Comparison of ENCODE assay signal across 29 mouse cellular contexts in genomic region chr13:52262949-52263550, GRCm38 (mm10).
DNase-seq lines count a peak whose midpoint lies in the region; ATAC-seq and TF ChIP-seq lines count a peak whose summit lies in the region.
"Had no signal": no experiment of that assay in that cellular context is flagged by ENCODE, and none has a peak within 500 bp of the region (broad histone marks: within the 10 kb centered on the region; RNA-seq: fewer than 3 reads in every experiment).

No protein-coding gene starts in this region.

- H3K9ac ChIP-seq in midbrain, embryonic 15.5 days = no peak overlapping the region
- H3K9ac ChIP-seq: embryonic facial prominence, embryonic 13.5 days; forebrain, postnatal 0 days; hindbrain, embryonic 12.5 days; intestine, embryonic 15.5 days; limb, embryonic 13.5 days; lung, embryonic 15.5 days; neural tube, embryonic 13.5 days had no signal

- H3K27me3 ChIP-seq in midbrain, embryonic 15.5 days (replicated peaks) = no peaks in the 10 kb centered on the region
- H3K27me3 ChIP-seq in midbrain, embryonic 10.5 days (ENCODE audit: low read depth, poor library complexity, severe bottlenecking) = no peaks in the 10 kb centered on the region
- H3K27me3 ChIP-seq: embryonic facial prominence, embryonic 13.5 days; hindbrain, embryonic 12.5 days; intestine, embryonic 15.5 days; limb, embryonic 13.5 days; lung, embryonic 15.5 days; neural tube, embryonic 13.5 days had no signal

- no peaks in the 10 kb centered on the region for H3K36me3 ChIP-seq in midbrain, embryonic 15.5 days (replicated peaks)
- H3K36me3 ChIP-seq in midbrain, embryonic 10.5 days = no peaks in the 10 kb centered on the region
- H3K36me3 ChIP-seq: embryonic facial prominence, embryonic 13.5 days; forebrain, embryonic 10.5 days; hindbrain, embryonic 12.5 days; intestine, embryonic 15.5 days; limb, embryonic 13.5 days; lung, embryonic 15.5 days; neural tube, embryonic 13.5 days had no signal

- TF ChIP-seq CTCF in layer of hippocampus, adult 2 months (conservative IDR thresholded peaks at IDR 0.05) = no peak

- no peaks in the 10 kb centered on the region for H3K4me1 ChIP-seq in midbrain, embryonic 15.5 days
- no peaks in the 10 kb centered on the region for H3K4me1 ChIP-seq in midbrain, embryonic 10.5 days
- H3K4me1 ChIP-seq: forebrain, embryonic 10.5 days; hindbrain, embryonic 12.5 days; intestine, embryonic 15.5 days; lung, embryonic 15.5 days; neural tube, embryonic 13.5 days had no signal

- ATAC-seq in midbrain, embryonic 15.5 days (replicated peaks) = peak; percentile 70
- ATAC-seq: CD4-positive, CD25-positive, alpha-beta regulatory T cell, adult 4 months; forebrain, postnatal 0 days; hindbrain, postnatal 0 days; intestine, embryonic 15.5 days had no signal

- H3K9me3 ChIP-seq in midbrain, embryonic 15.5 days = no peaks in the 10 kb centered on the region
- no peaks in the 10 kb centered on the region for H3K9me3 ChIP-seq in midbrain, embryonic 10.5 days (replicated peaks)
- H3K9me3 ChIP-seq: embryonic facial prominence, embryonic 13.5 days; forebrain, embryonic 10.5 days; hindbrain, embryonic 12.5 days; intestine, embryonic 15.5 days; limb, embryonic 13.5 days; lung, embryonic 15.5 days; neural tube, embryonic 13.5 days had no signal

- 62% methylated on average over 14 of the region's 14 CpGs for WGBS in midbrain, embryonic 15.5 days
- 90% methylated on average over 14 of the region's 14 CpGs for WGBS in midbrain, embryonic 10.5 days

- H3K4me2 ChIP-seq in midbrain, embryonic 15.5 days = no peak overlapping the region
- H3K4me2 ChIP-seq: embryonic facial prominence, embryonic 13.5 days; heart, embryonic 11.5 days; hindbrain, embryonic 12.5 days; intestine, embryonic 15.5 days; limb, embryonic 13.5 days; liver, embryonic 11.5 days; lung, embryonic 15.5 days; neural tube, embryonic 13.5 days had no signal

- H3K4me3 ChIP-seq in layer of hippocampus, adult 2 months = peak overlapping the region; percentile 13; the same call in 1 of the 2 replicates
- no peak overlapping the region for H3K4me3 ChIP-seq in midbrain, embryonic 15.5 days
- no peak overlapping the region for H3K4me3 ChIP-seq in midbrain, embryonic 10.5 days
- H3K4me3 ChIP-seq: embryonic facial prominence, embryonic 13.5 days; forebrain, embryonic 10.5 days; hindbrain, embryonic 12.5 days; intestine, embryonic 15.5 days; limb, embryonic 13.5 days; lung, embryonic 15.5 days; myocyte; neural tube, embryonic 13.5 days had no signal

- no peak for DNase-seq in layer of hippocampus, adult 2 months (ENCODE audit: low spot score in 2 of 2)
- no peak for DNase-seq in layer of hippocampus, adult 11-12 months (ENCODE audit: low spot score)
- DNase-seq in midbrain, embryonic 10.5 days (ENCODE audit: low spot score) = no peak
- DNase-seq in brain, adult 2 months (ENCODE audit: low read depth, low spot score) = peak; percentile 55
- peak; percentile 43 for DNase-seq in right cerebral cortex, postnatal 14 days
- no peak for DNase-seq in kidney, adult 9 months
- DNase-seq: adrenal gland, postnatal 14 days; cerebellum, adult 18-20 months; cerebellum, postnatal 10 days; forebrain, postnatal 0 days; gastrocnemius, postnatal 14 days; heart, adult 11 months; heart, postnatal 36 days; kidney, adult 8-10 months; kidney, postnatal 14 days; lung, postnatal 36 days had no signal

- H3K27ac ChIP-seq in layer of hippocampus, adult 2 months = peak overlapping the region; percentile 28; the same call in 1 of the 2 replicates
- H3K27ac ChIP-seq in midbrain, embryonic 15.5 days = no peak overlapping the region
- H3K27ac ChIP-seq in midbrain, embryonic 10.5 days (replicated peaks) = no peak overlapping the region
- H3K27ac ChIP-seq: embryonic facial prominence, embryonic 13.5 days; forebrain, embryonic 10.5 days; hindbrain, embryonic 12.5 days; hindbrain, postnatal 0 days; intestine, embryonic 15.5 days; limb, embryonic 13.5 days; lung, embryonic 15.5 days; neural tube, embryonic 13.5 days had no signal

Comparison
In these comparisons a context has a peak if more than half of its experiments do, and no peak if none do; other contexts are left out.
1. DNase-seq: peak in brain, adult 2 months (single experiment) and right cerebral cortex, postnatal 14 days (single experiment); none in layer of hippocampus, adult 2 months (0 of 2), layer of hippocampus, adult 11-12 months (single experiment), midbrain, embryonic 10.5 days (single experiment) and kidney, adult 9 months (single experiment).